Mouse (Mus musculus) left cerebral cortex, adult 2 months (tissue): ENCODE measurements at regions not wholly inside any gene's neighbourhood (a gene's known extent, or its start where the extent isn't known, plus 50 kb on each side); places are given as distances from the start of the nearest gene placed in this dataset.
A peak's percentile ranks its signal among the peaks of the same experiment; 100 is the strongest.
"Not testable (repeated sequence)": the region's sequence is repeated elsewhere in the genome, so short reads cannot be mapped to it uniquely, and the experiment has no call there.

Experiments used
- DNase-seq, 2 experiments: peaks; one replicate each; pipeline ENCODE4 v3.0.0; 2021 to 2022; ENCODE audit warnings: low spot score in 2 of 2, mixed read lengths in 1 of 2; ENCODE audit errors: extremely low spot score in 1 of 2
- H3K27ac ChIP-seq: fragments of 200-600 bp; 2 replicates; pipeline ENCODE4 v1.8.1; 2022
- H3K4me3 ChIP-seq: fragments of 200-600 bp; 2 replicates; pipeline ENCODE4 v1.8.1; 2022
- CTCF ChIP-seq: fragments of 200-600 bp; IDR thresholded peaks from 2 replicates; pipeline ENCODE4 v1.8.1; 2022; ENCODE audit warnings: antibody characterized with exemption, mild to moderate bottlenecking, moderate library complexity
- intact Hi-C: fragments of 180-260 bp; cut with DNase I; formaldehyde crosslinking; loops from one replicate; pipeline ENCODE4 v1.15.1; 2025

- TF ChIP-seq CTCF = no peak
- intact Hi-C loops = loop anchor here (2.0 to 10.0 kb wide), 3 partner anchors 156 to 379 kb away; partner anchors contain the start of gene 1700056E22Rik
- DNase-seq = no peak
- Histone ChIP-seq H3K27ac (no peak overlapping the region), H3K4me3 (no peak overlapping the region)
These were observed 199.7 kb upstream of the 1700056E22Rik start for GRCm38 (mm10) chr1:184233741-184234255.

- Histone ChIP-seq H3K4me3 (no peak overlapping the region), H3K27ac (no peak overlapping the region)
- no peak for DNase-seq
- intact Hi-C loops = no loop called here
- no peak for TF ChIP-seq CTCF
These were observed 188.2 kb upstream of the 1700056E22Rik start for GRCm38 (mm10) chr1:184222326-184222725.

GRCm38 (mm10) chr1:184221792-184222191 lies 187.7 kb upstream of the 1700056E22Rik start:
- DNase-seq = no peak
- Histone ChIP-seq H3K27ac (no peak overlapping the region), H3K4me3 (no peak overlapping the region)
- intact Hi-C loops = no loop called here
- no peak for TF ChIP-seq CTCF

- intact Hi-C loops = no loop called here
- H3K4me3 ChIP-seq = no peak overlapping the region
These were observed 163.2 kb upstream of the 1700056E22Rik start for GRCm38 (mm10) chr1:184197272-184197671.

GRCm38 (mm10) chr1:184191325-184191724 lies 157.2 kb upstream of the 1700056E22Rik start:
- Histone ChIP-seq H3K27ac (no peak overlapping the region), H3K4me3 (no peak overlapping the region)
- no peak for TF ChIP-seq CTCF
- intact Hi-C loops = no loop called here
- no peak for DNase-seq

More at GRCm38 (mm10) chr1:184197272-184197671, 163.2 kb upstream of the 1700056E22Rik start:
- no peak for TF ChIP-seq CTCF
- no peak for DNase-seq
- no peak overlapping the region for H3K27ac ChIP-seq

GRCm38 (mm10) chr1:184187582-184187981 lies 153.5 kb upstream of the 1700056E22Rik start:
- H3K4me3 ChIP-seq = no peak overlapping the region
- peak; percentile 62 for TF ChIP-seq CTCF
- no peak for DNase-seq
- intact Hi-C loops = loop anchor here (5.0 to 10.0 kb wide), 2 partner anchors 155 to 333 kb away; partner anchors contain the start of gene 1700056E22Rik
- no peak overlapping the region for H3K27ac ChIP-seq

GRCm38 (mm10) chr1:184182163-184182562 lies 148.1 kb upstream of the 1700056E22Rik start:
- no peak for TF ChIP-seq CTCF
- no peak for DNase-seq
- intact Hi-C loops = loop anchor here (10.0 kb wide), 1 partner anchor 327 kb away; no protein-coding TSS in a partner anchor

GRCm38 (mm10) chr1:184174416-184174815 lies 140.3 kb upstream of the 1700056E22Rik start:
- intact Hi-C loops, DNase-seq, H3K27ac ChIP-seq, H3K4me3 ChIP-seq: not testable (repeated sequence)

More at GRCm38 (mm10) chr1:184182163-184182562, 148.1 kb upstream of the 1700056E22Rik start:
- Histone ChIP-seq H3K4me3 (no peak overlapping the region), H3K27ac (no peak overlapping the region)

GRCm38 (mm10) chr1:184173739-184174138 lies 139.6 kb upstream of the 1700056E22Rik start:
- TF ChIP-seq CTCF = no peak
- no peak for DNase-seq
- intact Hi-C loops = no loop called here

GRCm38 (mm10) chr1:184172986-184173385 lies 138.9 kb upstream of the 1700056E22Rik start:
- no peak overlapping the region for H3K27ac ChIP-seq
- no peak overlapping the region for H3K4me3 ChIP-seq
- intact Hi-C loops = no loop called here
- TF ChIP-seq CTCF = no peak
- no peak for DNase-seq

More at GRCm38 (mm10) chr1:184173739-184174138, 139.6 kb upstream of the 1700056E22Rik start:
- H3K4me3 ChIP-seq = no peak overlapping the region
- H3K27ac ChIP-seq = no peak overlapping the region

- intact Hi-C loops = no loop called here
- TF ChIP-seq CTCF = no peak
These were observed 137.5 kb upstream of the 1700056E22Rik start for GRCm38 (mm10) chr1:184171601-184172000.

GRCm38 (mm10) chr1:184170926-184171325 lies 136.8 kb upstream of the 1700056E22Rik start:
- TF ChIP-seq CTCF = no peak
- DNase-seq = no peak
- no peak overlapping the region for H3K4me3 ChIP-seq
- H3K27ac ChIP-seq = no peak overlapping the region
- intact Hi-C loops = no loop called here

More at GRCm38 (mm10) chr1:184171601-184172000, 137.5 kb upstream of the 1700056E22Rik start:
- Histone ChIP-seq H3K4me3 (no peak overlapping the region), H3K27ac (no peak overlapping the region)
- no peak for DNase-seq

GRCm38 (mm10) chr1:184169967-184170366 lies 135.9 kb upstream of the 1700056E22Rik start:
- no peak for TF ChIP-seq CTCF
- no peak overlapping the region for H3K4me3 ChIP-seq
- intact Hi-C loops = no loop called here
- no peak for DNase-seq
- no peak overlapping the region for H3K27ac ChIP-seq
